ENCODE assay signal across 10 mouse cellular contexts in genomic region chr6:99904607-99905006, GRCm38 (mm10).
DNase-seq lines count a peak whose midpoint lies in the region; ATAC-seq and TF ChIP-seq lines count a peak whose summit lies in the region.
"Had no signal": no experiment of that assay in that cellular context is flagged by ENCODE, and none has a peak within 500 bp of the region (broad histone marks: within the 10 kb centered on the region; RNA-seq: fewer than 3 reads in every experiment).

No protein-coding gene starts in this region.

- no peak overlapping the region for H3K4me2 ChIP-seq in kidney, embryonic 14.5 days (replicated peaks; ENCODE audit: low read depth, low read length)
- H3K4me2 ChIP-seq in lung, postnatal 0 days (replicated peaks; ENCODE audit: low read depth, low read length): no peak overlapping the region
- H3K4me2 ChIP-seq: liver, embryonic 12.5 days; midbrain, embryonic 12.5 days had no signal

- peak; percentile 89 for ATAC-seq in kidney, embryonic 14.5 days (ENCODE audit: low FRiP score, low TSS enrichment)
- ATAC-seq in lung, postnatal 0 days: peak; percentile 73
- ATAC-seq: liver, embryonic 12.5 days had no signal

- no peaks in the 10 kb centered on the region for H3K9me3 ChIP-seq in kidney, embryonic 14.5 days (ENCODE audit: control insufficient read depth, low read length)
- no peaks in the 10 kb centered on the region for H3K9me3 ChIP-seq in lung, postnatal 0 days (ENCODE audit: low read length)
- H3K9me3 ChIP-seq: hindbrain, embryonic 10.5 days; liver, embryonic 12.5 days; midbrain, embryonic 12.5 days had no signal

- peaks cover 16% of the 10 kb centered on the region for H3K4me1 ChIP-seq in kidney, embryonic 14.5 days (ENCODE audit: control insufficient read depth, insufficient read depth, low read length)
- 0 out of 2 replicates have a peak, but pooled peaks cover 2% of the 10 kb centered on the region for H3K4me1 ChIP-seq in lung, postnatal 0 days (ENCODE audit: insufficient read depth, low read depth, low read length)
- H3K4me1 ChIP-seq: hindbrain, embryonic 10.5 days; liver, embryonic 12.5 days; midbrain, embryonic 12.5 days had no signal

- 19% methylated on average over 4 of the region's 4 CpGs for WGBS in kidney, embryonic 14.5 days
- 58% methylated on average over 4 of the region's 4 CpGs for WGBS in lung, postnatal 0 days

- no peak overlapping the region for H3K9ac ChIP-seq in kidney, embryonic 14.5 days (ENCODE audit: low read depth, low read length)
- H3K9ac ChIP-seq in lung, postnatal 0 days (replicated peaks; ENCODE audit: low read depth): no peak overlapping the region
- H3K9ac ChIP-seq: liver, embryonic 12.5 days; midbrain, embryonic 12.5 days had no signal

- H3K36me3 ChIP-seq in kidney, embryonic 14.5 days (ENCODE audit: control insufficient read depth, insufficient read depth, low read length): no peaks in the 10 kb centered on the region
- H3K36me3 ChIP-seq in lung, postnatal 0 days (ENCODE audit: insufficient read depth, low read length): no peaks in the 10 kb centered on the region
- H3K36me3 ChIP-seq: hindbrain, embryonic 10.5 days; liver, embryonic 12.5 days; midbrain, embryonic 12.5 days had no signal

- no peak overlapping the region for H3K27ac ChIP-seq in kidney, embryonic 14.5 days (ENCODE audit: low read depth, low read length)
- no peak overlapping the region for H3K27ac ChIP-seq in lung, postnatal 0 days (ENCODE audit: low read length)
- no peak overlapping the region for H3K27ac ChIP-seq in left cerebral cortex, adult 2 months
- H3K27ac ChIP-seq: hindbrain, embryonic 10.5 days; liver, embryonic 12.5 days; midbrain, embryonic 12.5 days had no signal

- H3K4me3 ChIP-seq in kidney, embryonic 14.5 days (ENCODE audit: low read length): no peak overlapping the region
- no peak overlapping the region for H3K4me3 ChIP-seq in lung, postnatal 0 days (ENCODE audit: low read depth, low read length)
- H3K4me3 ChIP-seq in left cerebral cortex, adult 2 months: no peak overlapping the region
- H3K4me3 ChIP-seq: hindbrain, embryonic 10.5 days; liver, embryonic 12.5 days; midbrain, embryonic 12.5 days had no signal

- DNase-seq in kidney, postnatal 25 days: no peak
- peak; percentile 14 for DNase-seq in brain, adult 2 months (ENCODE audit: low read depth, low spot score)
- peak; percentile 41 for DNase-seq in heart, postnatal 4 days
- DNase-seq in lung, postnatal 0 days (ENCODE audit: low spot score): peak; percentile 77
- DNase-seq in left cerebral cortex, adult 2 months (ENCODE audit: extremely low spot score in 1 of 2, low spot score in 2 of 2): no peak
- no peak for DNase-seq in left cerebral cortex, adult 8-10 months (ENCODE audit: low spot score in 2 of 2)

- intact Hi-C loops in left cerebral cortex, adult 2 months (cut with DNase I): loop anchor here (2.0 to 10.0 kb wide), 3 partner anchors 240 to 742 kb away; partner anchors contain the start of gene Rybp

- peaks cover 17% of the 10 kb centered on the region for H3K27me3 ChIP-seq in kidney, embryonic 14.5 days (ENCODE audit: control insufficient read depth, insufficient read depth, low read length)
- no peaks in the 10 kb centered on the region for H3K27me3 ChIP-seq in lung, postnatal 0 days (replicated peaks; ENCODE audit: insufficient read depth, low read length)

- TF ChIP-seq EP300 in lung, postnatal 0 days (IDR thresholded peaks at IDR 0.05): peak; percentile 31; the same call in 1 of the 2 replicates

- no peak for TF ChIP-seq CTCF in lung, postnatal 0 days (IDR thresholded peaks at IDR 0.05)
- no peak for TF ChIP-seq CTCF in left cerebral cortex, adult 2 months (IDR thresholded peaks at IDR 0.05)

Comparison
In these comparisons a context has a peak if more than half of its experiments do, and no peak if none do; other contexts are left out.
1. DNase-seq: peak in brain, adult 2 months (single experiment), heart, postnatal 4 days (single experiment) and lung, postnatal 0 days (single experiment); none in kidney, postnatal 25 days (0 of 2), left cerebral cortex, adult 2 months (0 of 2) and left cerebral cortex, adult 8-10 months (0 of 2).